Mouse (Mus musculus) spleen, postnatal 36 days (tissue): ENCODE data around the gene Hnrnph1.
A peak's percentile ranks its signal among the peaks of the same experiment; 100 is the strongest.

ENCODE experiments used
- DNase-seq, 2 experiments: peaks; one replicate each; pipeline ENCODE4 v3.0.0; 2022; ENCODE audit warnings: low spot score in 2 of 2, mixed read lengths in 1 of 2

The Hnrnph1 gene

DNA sequence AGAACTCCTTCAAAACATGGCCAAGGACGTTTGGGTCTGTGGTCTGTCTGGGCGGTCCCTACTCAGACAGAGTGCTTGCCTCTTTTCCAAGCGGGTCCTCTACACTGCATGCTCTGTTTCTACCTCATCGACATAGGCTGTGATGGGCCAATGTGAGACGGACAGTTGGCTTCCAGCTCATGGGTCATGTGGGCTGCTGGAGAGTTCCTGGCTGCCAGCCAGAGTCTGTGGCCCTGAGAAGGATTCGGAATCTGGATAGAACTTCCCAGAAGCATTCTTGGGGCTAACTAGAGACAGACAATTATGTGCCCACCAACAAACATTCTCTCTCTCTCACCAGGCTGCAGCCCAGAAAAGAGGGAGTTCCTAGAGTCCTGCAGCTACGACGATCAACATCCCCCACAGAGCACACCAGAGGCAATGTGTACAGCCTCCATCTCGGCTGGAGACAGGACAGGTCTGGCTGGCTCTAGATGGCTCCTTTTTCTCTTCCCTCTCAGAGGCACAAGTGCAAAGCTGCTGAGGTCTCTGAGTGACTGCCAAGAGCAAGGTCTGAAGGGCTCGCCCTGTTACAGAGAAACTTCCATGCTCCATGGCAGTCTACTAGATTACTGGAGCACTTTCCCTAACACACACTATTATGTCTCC, 26.7 kb downstream of the Hnrnph1 start:
- DNase-seq = no peak

DNA sequence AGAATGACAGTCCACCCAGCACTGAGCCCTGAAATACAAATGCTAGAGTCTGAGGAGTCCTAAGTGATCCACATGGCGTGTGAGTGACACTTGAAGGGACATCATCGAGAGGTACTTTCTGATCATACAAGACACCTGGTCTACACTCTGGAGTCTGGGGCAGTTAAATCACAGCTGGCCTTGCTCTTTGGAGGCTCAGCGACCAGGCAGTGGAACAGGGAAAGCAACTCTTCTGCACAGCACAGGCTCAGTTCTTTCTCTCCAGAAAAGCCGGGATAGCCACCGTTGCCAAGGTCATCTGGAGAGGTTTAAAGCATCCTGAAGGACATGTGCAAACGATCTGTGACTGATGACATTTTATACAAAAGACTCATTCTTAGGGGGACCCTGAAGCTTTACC, 30.4 kb downstream of the Hnrnph1 start:
- no peak for DNase-seq

DNA sequence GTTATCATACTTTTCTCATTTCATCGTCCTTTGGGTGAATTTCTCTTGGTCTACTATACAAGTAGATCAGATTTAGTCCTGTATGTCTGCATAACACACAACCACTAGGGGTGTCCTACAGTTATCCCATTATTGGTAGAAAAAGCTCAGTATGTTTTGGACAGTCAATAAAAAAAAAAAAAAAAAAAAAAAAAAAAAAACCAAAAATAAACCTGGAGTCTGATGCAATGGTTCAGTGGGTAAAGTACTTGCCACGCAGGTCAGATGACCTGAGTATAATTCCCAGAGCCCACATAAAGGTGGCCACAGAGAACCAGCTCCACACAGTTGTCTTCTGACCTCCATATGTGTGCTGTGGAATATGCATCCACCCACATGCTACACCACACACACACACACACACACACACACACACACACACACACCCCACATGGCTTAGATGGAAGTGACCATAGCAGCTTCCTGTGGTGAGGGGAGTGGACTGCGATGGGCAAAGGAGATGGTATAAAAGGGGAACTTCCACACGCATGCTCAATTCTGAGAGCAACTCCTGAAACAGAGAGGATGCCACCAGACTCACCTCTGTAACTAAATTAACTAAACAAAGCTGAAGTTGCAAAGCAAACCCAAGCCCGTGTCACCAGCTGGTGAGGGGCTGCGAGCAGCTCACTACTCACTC, 38.9 kb downstream of the Hnrnph1 start:
- no peak for DNase-seq

DNA sequence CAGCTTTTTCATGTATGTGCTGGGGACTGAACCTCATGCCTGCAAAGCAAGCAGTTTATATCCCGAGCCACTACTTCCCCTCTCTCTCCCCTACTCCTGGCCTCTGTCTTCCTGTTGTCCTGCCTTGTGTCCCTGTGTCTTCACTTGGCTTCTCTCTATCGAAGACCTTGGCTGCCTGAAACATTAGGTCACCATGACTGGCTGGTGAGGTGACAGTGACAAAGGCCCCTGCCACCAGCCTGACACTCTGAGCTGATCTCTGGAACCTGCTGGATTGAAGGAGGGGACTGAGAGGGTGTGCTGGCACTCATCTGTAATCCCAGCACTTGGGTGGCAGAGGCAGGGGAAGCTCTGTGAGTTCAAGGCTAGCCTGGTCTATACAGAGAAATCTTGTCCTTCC, 41.1 kb downstream of the Hnrnph1 start:
- no peak for DNase-seq

DNA sequence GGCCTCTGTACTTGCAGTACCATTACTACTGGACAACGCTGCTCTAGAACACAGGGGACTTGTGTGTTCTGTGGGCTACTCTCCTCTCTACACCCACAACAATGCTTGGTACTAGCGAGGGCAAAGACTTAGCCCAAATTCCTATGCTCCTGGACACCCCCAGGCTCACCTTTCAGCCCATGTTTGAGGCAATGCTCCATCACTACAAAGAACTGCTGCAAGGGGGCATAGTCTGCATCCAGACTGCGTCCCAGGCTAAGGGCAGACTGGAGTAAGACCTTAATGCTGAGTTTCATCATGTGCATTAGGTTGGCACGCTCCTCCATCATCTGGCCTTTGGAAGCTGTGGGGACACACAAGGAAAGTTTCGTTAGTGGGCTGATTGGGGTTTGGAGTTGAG, 44.7 kb downstream of the Hnrnph1 start:
- DNase-seq = no peak

DNA sequence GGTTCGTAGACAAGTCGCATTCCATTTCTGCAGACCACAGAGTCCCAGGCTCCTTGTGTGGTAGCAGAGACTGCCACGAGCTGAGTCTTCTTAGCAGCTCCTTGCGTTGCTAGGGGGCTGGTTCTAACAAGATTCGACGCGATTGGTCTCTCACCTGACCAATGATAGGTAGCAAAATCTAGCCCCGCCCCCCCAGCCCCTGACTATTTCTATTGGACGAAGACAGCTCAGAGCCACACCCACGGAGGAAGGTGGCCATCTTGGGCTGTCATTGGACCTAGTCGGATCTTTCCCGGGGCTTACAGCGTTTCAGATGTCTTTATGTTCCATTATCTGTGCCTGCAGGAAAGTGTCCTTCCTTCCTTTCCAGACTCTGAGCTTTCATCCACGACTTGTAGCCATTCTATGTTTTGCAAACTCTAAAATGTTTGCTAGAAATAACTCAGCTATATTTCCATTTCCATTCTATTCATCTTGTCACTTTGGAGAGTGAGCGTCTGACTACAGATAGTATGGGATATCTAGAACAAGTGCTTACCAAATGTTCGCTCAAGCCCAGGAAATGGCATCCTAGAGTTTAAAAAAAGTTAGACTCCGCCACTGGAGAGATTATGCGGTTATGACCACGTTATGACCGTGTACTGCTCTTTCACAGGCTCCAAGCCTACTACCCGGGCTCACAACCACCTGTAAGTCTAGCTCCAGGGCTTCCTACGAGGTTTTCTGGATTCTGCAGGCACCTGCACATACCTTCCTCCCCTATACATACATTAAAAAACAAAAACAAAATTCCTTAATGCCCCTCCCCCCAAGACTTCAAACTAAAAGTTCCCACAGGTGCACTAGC, 45.4 kb downstream of the Hnrnph1 start:
- DNase-seq = peak; percentile 38 to 59

DNA sequence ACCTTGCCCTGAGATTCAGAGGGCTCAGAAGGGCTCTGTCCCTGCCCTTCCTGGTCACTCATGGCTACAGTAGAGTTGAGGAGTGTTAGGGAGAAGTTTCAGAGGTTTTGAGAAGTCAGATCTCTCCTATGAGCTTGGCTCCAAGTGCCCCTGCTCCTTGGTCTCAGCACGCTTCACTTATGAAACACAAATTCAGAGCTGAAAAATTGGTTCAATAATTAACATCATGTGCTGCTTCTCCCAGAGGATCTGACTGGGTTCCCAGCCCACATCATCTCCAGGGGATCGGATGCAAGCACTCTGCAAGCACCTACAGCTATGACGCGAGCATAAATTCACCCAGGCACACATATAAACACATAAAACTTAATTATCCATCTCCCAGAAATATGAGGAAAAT, 49.3 kb downstream of the Hnrnph1 start:
- no peak for DNase-seq

- DNase-seq = peak; percentile 77
Observed at GRCm38 (mm10) chr11:50430277-50431133, 53.7 kb downstream of the Hnrnph1 start, which contains the start of gene Rufy1. TSS of gene Rufy1 (minus strand) at chr11:50431125.

DNA sequence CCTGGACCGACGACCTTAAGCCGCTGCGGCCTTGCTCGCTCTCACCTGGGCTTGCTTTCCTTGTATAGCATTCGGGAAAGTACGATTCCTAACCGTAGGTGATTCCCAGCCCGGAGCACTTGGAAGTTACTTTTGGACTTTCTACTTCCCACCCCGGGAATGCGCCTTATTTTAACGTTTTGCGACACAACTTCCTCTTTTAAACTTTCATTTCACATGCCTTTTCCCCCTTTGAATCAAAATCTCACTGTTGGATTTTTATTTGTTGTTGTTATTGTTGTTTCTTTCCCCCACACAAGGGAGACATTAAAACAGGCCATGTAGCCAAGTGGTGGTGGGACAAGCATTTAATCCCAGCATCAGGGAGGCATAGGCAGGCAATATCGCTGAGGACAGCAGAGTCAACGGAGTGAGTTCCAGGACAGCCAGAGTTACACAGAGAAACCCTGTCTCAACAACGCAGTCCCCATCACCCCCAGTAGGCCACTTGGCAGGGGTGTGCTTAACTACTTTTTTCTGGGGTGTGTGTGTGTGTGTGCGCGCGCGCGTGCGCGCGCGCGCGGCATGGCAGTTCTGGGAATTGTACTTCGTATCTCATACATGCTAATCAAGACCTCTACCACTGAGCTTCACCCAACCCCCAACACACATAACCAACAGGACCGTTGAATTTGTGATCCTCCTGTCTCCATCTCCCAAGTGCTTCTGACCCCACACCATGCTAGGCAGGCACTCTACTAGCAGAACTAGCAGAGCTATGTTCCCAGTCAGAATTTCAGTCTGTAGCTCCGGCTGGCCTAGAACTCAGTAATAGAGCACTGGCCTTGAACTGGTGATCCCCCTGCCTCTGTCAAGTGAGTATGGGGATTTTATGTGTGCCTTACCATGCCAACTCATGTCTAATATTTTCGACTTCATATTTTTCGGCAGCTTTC, 54.6 kb downstream of the Hnrnph1 start:
- peak in 1 of 2 experiments; percentile 27 for DNase-seq

DNA sequence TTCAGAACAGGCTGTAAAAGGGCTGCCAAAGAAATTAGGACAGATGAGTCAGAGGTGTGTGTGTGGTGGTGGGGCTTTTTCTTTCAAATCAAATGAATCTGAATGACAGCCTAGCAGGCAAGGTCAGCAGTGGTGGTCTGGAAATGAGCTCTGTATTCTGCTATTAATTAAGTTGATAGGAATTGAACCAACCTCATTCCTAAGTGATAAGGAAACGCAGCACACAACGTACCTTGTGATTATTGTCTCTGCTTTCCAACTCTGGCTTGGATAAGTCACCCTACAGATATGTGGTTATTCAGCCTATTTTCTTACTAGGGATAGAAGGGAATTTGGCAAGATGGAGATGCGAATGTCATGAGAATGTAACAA, 55.3 kb downstream of the Hnrnph1 start:
- DNase-seq = no peak

DNA sequence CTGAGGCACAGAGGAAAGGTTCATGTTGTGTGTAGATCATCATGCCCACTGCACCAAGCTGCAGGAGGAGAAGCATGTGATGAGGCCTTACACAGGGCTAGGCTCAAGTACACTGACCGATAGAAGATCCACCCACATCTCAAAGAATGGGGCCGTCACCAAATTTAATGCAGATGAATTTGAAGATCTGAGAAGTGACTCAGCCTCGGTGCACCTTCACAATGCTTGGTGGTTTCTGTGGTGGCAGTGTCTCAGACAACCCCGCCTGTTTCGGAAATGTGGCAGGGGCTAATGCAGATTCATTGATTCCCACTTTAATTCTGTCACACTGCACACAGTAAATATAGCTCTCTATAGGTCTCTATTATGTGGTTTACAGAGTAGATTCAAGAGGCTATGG, 56.1 kb downstream of the Hnrnph1 start:
- no peak for DNase-seq
